Mouse (Mus musculus) hindbrain, embryonic 14.5 days (tissue): ENCODE measurements around the gene Olfr1424. TPM values are rescaled to one million over a fixed set of nuclear protein-coding genes. Genes with fewer than 3 reads are reported as not detected.

Experiments used
- ATAC-seq: fragments of 200-750 bp; cut with Nextera tagmentation; 2 replicates; pipeline ENCODE4 v1.8.0; 2017; ENCODE audit warnings: moderate number of reproducible peaks, mild to moderate bottlenecking, moderate TSS enrichment, moderate library complexity; ENCODE audit not compliant: low FRiP score
- DNase-seq: peaks from one replicate; pipeline ENCODE4 v3.0.0-alpha.2; 2015; ENCODE audit warnings: low spot score
- H3K27ac ChIP-seq: fragments of 300-500 bp; sonication (generic); 2 replicates; pipeline ENCODE4 v1.5.1; 2014; ENCODE audit warnings: mild to moderate bottlenecking, moderate library complexity
- H3K27me3 ChIP-seq: fragments of 300-500 bp; sonication (generic); 2 replicates; pipeline ENCODE4 v1.6.1; 2014; ENCODE audit warnings: mild to moderate bottlenecking, low read length, mixed read lengths; ENCODE audit not compliant: control insufficient read depth, insufficient read depth
- H3K36me3 ChIP-seq: fragments of 300-500 bp; sonication (generic); replicated peaks from 2 replicates; pipeline ENCODE4 v1.6.1; 2014; ENCODE audit not compliant: control insufficient read depth, insufficient read depth
- H3K4me1 ChIP-seq: fragments of 300-500 bp; sonication (generic); replicated peaks from 2 replicates; pipeline ENCODE4 v1.6.1; 2014; ENCODE audit warnings: antibody characterized with exemption, low read length, mixed read lengths; ENCODE audit not compliant: control insufficient read depth, insufficient read depth
- H3K4me2 ChIP-seq: fragments of 300-500 bp; sonication (generic); replicated peaks from 2 replicates; pipeline ENCODE4 v1.6.1; 2014; ENCODE audit warnings: mild to moderate bottlenecking, moderate library complexity
- H3K4me3 ChIP-seq: fragments of 300-500 bp; sonication (generic); replicated peaks from 2 replicates; pipeline ENCODE4 v1.5.1; 2014; ENCODE audit warnings: mild to moderate bottlenecking, low read length
- H3K9ac ChIP-seq: fragments of 300-500 bp; sonication (generic); 2 replicates; pipeline ENCODE4 v1.6.1; 2014
- H3K9me3 ChIP-seq: fragments of 300-500 bp; sonication (generic); 2 replicates; pipeline ENCODE4 v1.6.1; 2016; ENCODE audit warnings: low read length; ENCODE audit not compliant: control insufficient read depth
- WGBS: fragments of 180-500 bp; shearing (Covaris S2); extraction: QIAGEN DNeasy Blood & Tissue Kit; methylation state at CpG from one replicate; pipeline ENCODE4 v1.1.7; 2014; 5-methylcytosine and 5-hydroxymethylcytosine counted together
- polyA plus RNA-seq: library from polyadenylated mRNA; unstranded; fragments of >200 nt; fragmentation: Nextera tagmentation; extraction: Ambion mirVana; gene quantifications from 2 replicates; pipeline ENCODE4 v1.2.1, GENCODE M21; 2014

Gene Olfr1424
- polyA plus RNA-seq, 1 experiment from 2014 or later, result not detected

DNA sequence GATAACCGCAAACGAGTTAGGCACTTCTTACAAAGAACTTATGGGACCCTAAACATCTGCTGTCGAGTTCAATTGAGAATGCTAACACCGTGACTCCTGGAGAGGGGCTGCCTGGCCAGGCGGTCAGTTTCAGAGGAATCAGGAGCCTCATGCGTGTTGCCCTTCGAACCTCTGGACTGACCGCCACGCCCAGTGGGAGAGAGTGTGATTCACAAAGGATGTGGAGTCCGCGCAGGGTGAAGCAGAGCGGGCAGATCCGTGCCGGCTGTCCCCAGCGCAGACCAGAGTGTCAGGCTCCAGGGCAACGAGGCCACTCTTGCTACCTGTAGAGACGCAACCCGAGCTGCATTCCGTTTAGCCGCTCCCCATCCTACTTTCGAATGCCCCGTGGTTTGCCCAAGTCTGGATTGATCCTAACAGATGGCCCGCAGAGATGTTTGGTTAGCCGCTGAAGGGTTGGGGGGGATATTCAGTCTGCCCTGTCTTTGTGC lies 52.2 kb downstream of the Olfr1424 start:
- H3K27me3 ChIP-seq, result no peaks in the 10 kb centered on the region
- DNase-seq (peak; percentile 72), ATAC-seq (peak; percentile 11; the same call in 1 of the 2 replicates)
- no peaks in the 10 kb centered on the region; the same call in 1 of the 2 replicates for H3K4me1 ChIP-seq
- peak overlapping the region; percentile 76 for H3K4me2 ChIP-seq
- H3K36me3 ChIP-seq, result no peaks in the 10 kb centered on the region
- peak overlapping the region; percentile 86 for H3K27ac ChIP-seq
- H3K9me3 ChIP-seq, result no peaks in the 10 kb centered on the region
- H3K4me3 ChIP-seq, result peak overlapping the region; percentile 51
- under 1% methylated on average over 24 of the region's 24 CpGs for WGBS
- peak overlapping the region; percentile 74 for H3K9ac ChIP-seq

DNA sequence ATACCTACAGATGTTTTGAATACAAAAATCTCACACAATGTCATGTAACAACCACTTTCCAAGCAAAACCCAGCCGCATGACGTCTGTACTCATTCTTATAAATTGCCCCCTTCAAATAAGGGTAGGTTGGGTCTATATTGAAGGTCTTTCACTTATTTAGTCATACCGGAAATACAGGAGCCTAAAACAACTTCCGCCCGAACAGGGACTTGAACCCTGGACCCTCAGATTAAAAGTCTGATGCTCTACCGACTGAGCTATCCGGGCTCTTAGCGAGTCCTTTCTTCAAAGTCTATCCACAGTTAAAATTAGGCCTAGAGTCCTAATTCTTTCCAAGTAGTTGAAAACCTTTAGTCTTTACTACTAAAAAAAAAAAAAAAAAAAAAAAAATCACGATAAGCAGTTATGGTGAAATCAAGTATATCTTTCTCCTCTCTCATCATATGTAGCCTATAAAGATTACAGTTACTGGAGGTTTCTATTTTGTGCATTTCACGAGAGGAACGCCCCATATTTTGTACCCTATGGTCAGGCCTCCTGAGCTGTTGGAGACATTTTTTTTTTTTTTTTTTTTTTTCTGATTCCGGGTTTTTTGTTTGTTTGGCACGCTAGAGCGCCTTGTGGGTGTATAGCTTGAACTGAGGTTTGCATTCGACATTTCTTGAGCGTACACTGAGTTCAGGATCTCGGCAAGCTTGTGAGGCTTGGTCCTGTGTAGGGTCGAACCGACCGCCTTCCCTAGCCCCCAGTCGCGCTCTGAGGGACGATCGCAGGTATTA lies 52.8 kb downstream of the Olfr1424 start:
- Histone ChIP-seq H3K4me3 (peak overlapping the region; percentile 51), H3K4me2 (peak overlapping the region; percentile 76), H3K36me3 (no peaks in the 10 kb centered on the region), H3K9ac (peak overlapping the region; percentile 74), H3K9me3 (no peaks in the 10 kb centered on the region), H3K27me3 (no peaks in the 10 kb centered on the region), H3K4me1 (peaks cover 2% of the 10 kb centered on the region), H3K27ac (peak overlapping the region; percentile 86)
- under 1% methylated on average over 24 of the region's 24 CpGs for WGBS
- DNase-seq (peak; percentile 93), ATAC-seq (peak; percentile 7)

Other genes starting within 250 kb of the Olfr1424 start
- 20.3 and 20.6 TPM in 2 replicates for gene Stx3, start 243.3 kb downstream of the Olfr1424 start, polyA plus RNA-seq
- gene Olfr1417, start 223.5 kb downstream of the Olfr1424 start, polyA plus RNA-seq, result 0.08 TPM in 1 of 2 replicates, not detected in the other
- gene Olfr1418, start 201.6 kb downstream of the Olfr1424 start, polyA plus RNA-seq, result not detected in 2 replicates
- not detected in 2 replicates for gene Olfr1419, start 187.6 kb downstream of the Olfr1424 start, polyA plus RNA-seq
- 0.07 TPM in 1 of 2 replicates, not detected in the other for gene Olfr1420, start 176.1 kb downstream of the Olfr1424 start, polyA plus RNA-seq
- gene Patl1, start 150.3 kb downstream of the Olfr1424 start, polyA plus RNA-seq, result 19.3 and 20.0 TPM in 2 replicates
- 6.6 and 6.9 TPM in 2 replicates for gene Osbp, start 96.7 kb downstream of the Olfr1424 start, polyA plus RNA-seq
- not detected in 2 replicates for gene Olfr1423, start 21.4 kb downstream of the Olfr1424 start, polyA plus RNA-seq
- not detected in 2 replicates for gene Olfr1425, start 15.0 kb upstream of the Olfr1424 start, polyA plus RNA-seq
- gene Olfr1426, start 29.3 kb upstream of the Olfr1424 start, polyA plus RNA-seq, result not detected in 2 replicates
- not detected in 2 replicates for gene Olfr1427, start 40.7 kb upstream of the Olfr1424 start, polyA plus RNA-seq
- not detected in 2 replicates for gene Olfr1428, start 53.2 kb upstream of the Olfr1424 start, polyA plus RNA-seq
- not detected in 2 replicates for gene Olfr76, start 60.5 kb upstream of the Olfr1424 start, polyA plus RNA-seq
- not detected in 2 replicates for gene Olfr1555-ps1, start 107.4 kb upstream of the Olfr1424 start, polyA plus RNA-seq
- gene Olfr1431, start 138.0 kb upstream of the Olfr1424 start, polyA plus RNA-seq, result not detected in 2 replicates
- gene Olfr1432, start 169.9 kb upstream of the Olfr1424 start, polyA plus RNA-seq, result not detected in 2 replicates
- gene Olfr262, start 179.0 kb upstream of the Olfr1424 start, polyA plus RNA-seq, result not detected in 2 replicates
- gene Olfr235, start 198.3 kb upstream of the Olfr1424 start, polyA plus RNA-seq, result not detected in 2 replicates
- gene Olfr1434, start 217.2 kb upstream of the Olfr1424 start, polyA plus RNA-seq, result not detected in 2 replicates
- gene Olfr1436, start 236.4 kb upstream of the Olfr1424 start, polyA plus RNA-seq, result not detected in 2 replicates